Mouse (Mus musculus) forebrain, embryonic 10.5 days (tissue): ENCODE data around the gene Rab33a. TPM values are rescaled to one million over a fixed set of nuclear protein-coding genes. Genes with fewer than 3 reads are reported as not detected.

Source experiments
- DNase-seq: peaks from one replicate; pipeline ENCODE4 v3.0.0-alpha.2; 2017; ENCODE audit warnings: low spot score; ENCODE audit errors: extremely low spot score
- H3K27ac ChIP-seq: fragments of 300-500 bp; sonication (generic); 2 replicates; pipeline ENCODE4 v1.5.1; 2016; ENCODE audit warnings: mild to moderate bottlenecking
- H3K27me3 ChIP-seq: fragments of 300-500 bp; sonication (generic); 2 replicates; pipeline ENCODE4 v1.6.1; 2016; ENCODE audit warnings: mild to moderate bottlenecking; ENCODE audit not compliant: poor library complexity, severe bottlenecking
- H3K36me3 ChIP-seq: fragments of 300-500 bp; sonication (generic); replicated peaks from 2 replicates; pipeline ENCODE4 v1.6.1; 2016; ENCODE audit warnings: mild to moderate bottlenecking, moderate library complexity
- H3K4me1 ChIP-seq: fragments of 300-500 bp; sonication (generic); 2 replicates; pipeline ENCODE4 v1.6.1; 2016
- H3K4me3 ChIP-seq: fragments of 300-500 bp; sonication (generic); 2 replicates; pipeline ENCODE4 v1.5.1; 2016; ENCODE audit warnings: mild to moderate bottlenecking, moderate library complexity
- H3K9me3 ChIP-seq: fragments of 300-500 bp; sonication (generic); 2 replicates; pipeline ENCODE4 v1.6.1; 2016; ENCODE audit warnings: mild to moderate bottlenecking, moderate library complexity
- WGBS: fragments of 180-500 bp; shearing (Covaris S2); methylation state at CpG from one replicate; pipeline ENCODE4 v1.1.7; 2016; 5-methylcytosine and 5-hydroxymethylcytosine counted together
- polyA plus RNA-seq: library from polyadenylated mRNA; unstranded; fragments of >200 nt; fragmentation: Nextera tagmentation; extraction: Ambion mirVana; gene quantifications from 2 replicates; pipeline ENCODE4 v1.2.1, GENCODE M21; 2016

The Rab33a gene
- polyA plus RNA-seq, 1 experiment from 2014 or later, result 10.8 TPM

DNA sequence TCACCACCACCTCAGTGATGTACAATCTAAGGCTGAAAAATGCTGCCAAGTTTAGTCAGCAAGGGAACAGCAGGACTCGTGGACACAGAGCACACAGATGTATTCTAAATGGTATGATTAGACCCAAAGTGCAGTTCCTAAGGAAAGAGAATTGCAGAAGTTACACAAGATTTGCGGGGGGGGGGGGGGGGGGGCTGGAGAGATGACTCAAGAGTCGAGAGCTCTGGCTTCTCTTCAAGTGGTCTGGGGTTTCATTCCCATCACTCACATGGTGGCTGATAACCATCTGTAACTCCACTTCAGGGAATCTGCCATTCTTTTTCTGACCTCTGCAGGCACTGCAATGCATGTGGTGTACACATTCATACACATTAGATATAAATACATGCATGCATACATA lies 7.3 kb downstream of the Rab33a start:
- no peaks in the 10 kb centered on the region for H3K4me1 ChIP-seq
- no peaks in the 10 kb centered on the region for H3K9me3 ChIP-seq
- WGBS, result 86% methylated on average over 2 of the region's 3 CpGs
- no peaks in the 10 kb centered on the region for H3K27me3 ChIP-seq
- DNase-seq, result no peak
- no peak overlapping the region for H3K4me3 ChIP-seq
- no peaks in the 10 kb centered on the region for H3K36me3 ChIP-seq
- H3K27ac ChIP-seq, result no peak overlapping the region

- no peaks in the 10 kb centered on the region for H3K36me3 ChIP-seq
- H3K4me3 ChIP-seq, result no peak overlapping the region
- no peaks in the 10 kb centered on the region for H3K4me1 ChIP-seq
- no peak overlapping the region for H3K27ac ChIP-seq
- peak; percentile 63 for DNase-seq
- WGBS, result 39% methylated on average over 3 of the region's 3 CpGs
- no peaks in the 10 kb centered on the region for H3K9me3 ChIP-seq
- H3K27me3 ChIP-seq, result no peaks in the 10 kb centered on the region
Measured at GRCm38 (mm10) chrX:48532175-48532574, 13.1 kb downstream of the Rab33a start.

Other genes with a start within 250 kb of the Rab33a start
- 5.1 and 6.2 TPM in 2 replicates for gene Bcorl1, start 177.9 kb upstream of the Rab33a start, polyA plus RNA-seq
- gene Elf4, start 56.2 kb upstream of the Rab33a start, polyA plus RNA-seq, result 2.0 and 2.9 TPM in 2 replicates
- 85.4 and 87.8 TPM in 2 replicates for gene Aifm1, start 5.7 kb upstream of the Rab33a start, polyA plus RNA-seq
- 20.4 and 25.2 TPM in 2 replicates for gene Zfp280c, start 75.2 kb downstream of the Rab33a start, polyA plus RNA-seq
- 20.5 and 22.6 TPM in 2 replicates for gene Slc25a14, start 104.1 kb downstream of the Rab33a start, polyA plus RNA-seq
- gene Gpr119, start 155.2 kb downstream of the Rab33a start, polyA plus RNA-seq, result not detected in 2 replicates
- 31.2 and 32.3 TPM in 2 replicates for gene Rbmx2, start 175.7 kb downstream of the Rab33a start, polyA plus RNA-seq